Mouse (Mus musculus) G1E (cell line): ENCODE data around the gene Olfr867. TPM values are rescaled to one million over a fixed set of nuclear protein-coding genes. Genes with fewer than 3 reads are reported as not detected.

Experiments
- ATAC-seq: 2 replicates; pipeline ENCODE4 v1.8.0; 2016; ENCODE audit warnings: mild to moderate bottlenecking; ENCODE audit not compliant: insufficient number of reproducible peaks, poor library complexity, low FRiP score, severe bottlenecking; ENCODE audit errors: extremely low read depth
- DNase-seq: peaks from one replicate; pipeline ENCODE4 v3.0.0; 2012; ENCODE audit warnings: low spot score
- H3K27me3 ChIP-seq: 2 replicates; pipeline ENCODE4 v1.6.1; 2012; ENCODE audit warnings: mild to moderate bottlenecking, low read length, inconsistent platforms; ENCODE audit not compliant: insufficient read depth
- H3K36me3 ChIP-seq: replicated peaks from 2 replicates; pipeline ENCODE3; 2012; ENCODE audit warnings: mild to moderate bottlenecking, inconsistent platforms
- H3K4me1 ChIP-seq: 2 replicates; pipeline ENCODE4 v1.6.1; 2012; ENCODE audit warnings: low read depth, low read length, inconsistent platforms, mixed read lengths; ENCODE audit not compliant: insufficient read depth
- H3K4me3 ChIP-seq: 2 replicates; pipeline ENCODE4 v1.5.1; 2012; ENCODE audit warnings: low read depth, mild to moderate bottlenecking, inconsistent platforms, low read length, moderate library complexity, mixed read lengths
- H3K9me3 ChIP-seq: replicated peaks from 2 replicates; pipeline ENCODE4 v1.6.1; 2012; ENCODE audit warnings: inconsistent platforms
- CTCF ChIP-seq: IDR thresholded peaks from 2 replicates; pipeline ENCODE4 v1.5.1; 2012; ENCODE audit warnings: low read depth, low read length, inconsistent platforms, mixed read lengths
- GATA1 ChIP-seq: IDR thresholded peaks from 2 replicates; pipeline ENCODE4 v1.6.1; 2012; ENCODE audit warnings: borderline replicate concordance, low read length, inconsistent platforms, mixed read lengths
- GATA2 ChIP-seq: IDR thresholded peaks from 2 replicates; pipeline ENCODE4 v1.6.1; 2012; ENCODE audit warnings: low read depth, low read length, inconsistent platforms, borderline replicate concordance
- POLR2AphosphoS5 ChIP-seq: IDR thresholded peaks from 2 replicates; pipeline ENCODE4 v1.6.1; 2012; ENCODE audit warnings: low read depth, low read length, inconsistent platforms; ENCODE audit not compliant: insufficient replicate concordance
- TAL1 ChIP-seq: conservative IDR thresholded peaks from 2 replicates; pipeline ENCODE4 v1.6.1; 2012; ENCODE audit warnings: low read depth, low read length, inconsistent platforms, mixed read lengths
- polyA plus RNA-seq: library from polyadenylated mRNA; stranded (reverse); fragments of >175 nt; gene quantifications from 2 replicates; pipeline ENCODE4 v1.2.3, GENCODE M21; 2012
- total RNA-seq, 2 experiments: library from RNA; stranded (forward) in 1 of 2; stranded (reverse) in 1 of 2; fragments of 200-1000 nt in 1 of 2; fragments of >200 nt in 1 of 2; fragmentation: Nextera tagmentation in 1 of 2; gene quantifications; 2 replicates each; pipeline ENCODE4 v1.2.3; 2014 to 2017

Olfr867 gene
- total RNA-seq (2014; fragmentation: Nextera tagmentation) (not detected in 2 replicates), total RNA-seq (2017) (not detected in 2 replicates), polyA plus RNA-seq (not detected in 2 replicates)

GRCm38 (mm10) chr9:20057462-20057861 is at the start of gene Olfr867:
Olfr867 (minus strand) TSS chr9:20057562.
- no peaks in the 10 kb centered on the region for H3K9me3 ChIP-seq
- no peaks in the 10 kb centered on the region for H3K27me3 ChIP-seq
- H3K4me3 ChIP-seq: no peak within 1 kb of the TSS
- H3K4me1 ChIP-seq: no peaks in the 10 kb centered on the region
- DNase-seq: no peak
- ATAC-seq: no peak
- TF ChIP-seq GATA1: no peak
- TF ChIP-seq CTCF: no peak
- no peak for TF ChIP-seq TAL1
- TF ChIP-seq GATA2: no peak
- TF ChIP-seq POLR2AphosphoS5: no peak
- no peaks in the 10 kb centered on the region for H3K36me3 ChIP-seq

- Histone ChIP-seq H3K9me3 (no peaks in the 10 kb centered on the region), H3K4me3 (no peak within 1 kb of the TSS), H3K4me1 (no peaks in the 10 kb centered on the region), H3K27me3 (no peaks in the 10 kb centered on the region), H3K36me3 (no peaks in the 10 kb centered on the region)
- ATAC-seq (no peak), DNase-seq (no peak)
- TF ChIP-seq POLR2AphosphoS5: no peak
- TF ChIP-seq TAL1: no peak
- no peak for TF ChIP-seq GATA2
- no peak for TF ChIP-seq CTCF
- no peak for TF ChIP-seq GATA1
Measured at GRCm38 (mm10) chr9:20098326-20098725, 41.0 kb upstream of the Olfr867 start, which contains the start of gene Olfr868. Olfr868 (plus strand) TSS chr9:20098626.

DNA sequence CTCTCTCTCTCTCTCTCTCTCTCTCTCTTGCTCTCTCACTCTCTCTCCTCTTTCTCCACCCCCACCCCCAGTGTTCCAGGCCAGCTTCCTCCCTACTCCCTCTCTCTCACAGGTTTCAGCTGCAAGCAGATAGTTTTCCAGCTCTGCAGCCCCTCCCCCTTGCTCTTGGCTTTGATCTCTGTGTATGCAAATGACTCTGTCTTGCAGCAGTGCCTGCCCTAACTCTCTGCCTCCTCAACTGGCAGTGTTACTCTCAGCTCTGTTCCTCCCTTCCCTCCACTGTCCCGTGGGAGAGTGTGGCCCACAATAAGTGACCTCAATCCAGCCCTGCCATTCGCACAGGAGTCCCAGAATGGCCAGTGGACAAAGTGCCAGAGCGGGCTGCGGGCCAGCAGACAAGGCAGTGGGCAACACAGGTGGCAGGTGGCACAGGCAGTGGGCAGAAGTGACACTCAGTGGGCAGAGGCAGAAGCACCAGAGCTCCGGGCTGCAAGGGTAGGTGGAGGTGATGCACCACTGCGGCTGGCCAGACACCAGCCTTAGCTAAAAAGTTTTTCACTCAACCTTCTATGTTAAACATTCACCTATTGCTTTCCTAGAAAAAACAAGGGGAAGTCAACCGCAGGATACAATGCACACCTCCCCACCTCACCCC is 16.3 kb upstream of the Olfr867 start:
- DNase-seq (no peak), ATAC-seq (no peak)
- Histone ChIP-seq H3K4me1 (no peaks in the 10 kb centered on the region), H3K36me3 (no peaks in the 10 kb centered on the region), H3K27me3 (no peaks in the 10 kb centered on the region), H3K9me3 (peaks cover 7% of the 10 kb centered on the region), H3K4me3 (no peak overlapping the region)
- no peak for TF ChIP-seq GATA1
- no peak for TF ChIP-seq GATA2
- TF ChIP-seq TAL1: no peak

- Histone ChIP-seq H3K4me1 (no peaks in the 10 kb centered on the region), H3K27me3 (no peaks in the 10 kb centered on the region), H3K9me3 (peaks cover 7% of the 10 kb centered on the region), H3K36me3 (no peaks in the 10 kb centered on the region), H3K4me3 (no peak overlapping the region)
- DNase-seq (no peak), ATAC-seq (no peak)
- no peak for TF ChIP-seq CTCF
- no peak for TF ChIP-seq TAL1
- TF ChIP-seq GATA1: no peak
- no peak for TF ChIP-seq POLR2AphosphoS5
- TF ChIP-seq GATA2: no peak
Measured at GRCm38 (mm10) chr9:20071291-20071690, 13.9 kb upstream of the Olfr867 start.

GRCm38 (mm10) chr9:20070236-20070635 is 12.9 kb upstream of the Olfr867 start:
- ATAC-seq: no peak
- no peaks in the 10 kb centered on the region for H3K4me1 ChIP-seq
- H3K36me3 ChIP-seq: no peaks in the 10 kb centered on the region
- no peak overlapping the region for H3K4me3 ChIP-seq
- no peak for DNase-seq
- H3K27me3 ChIP-seq: no peaks in the 10 kb centered on the region
- H3K9me3 ChIP-seq: peaks cover 5% of the 10 kb centered on the region
- TF ChIP-seq GATA2 (no peak), POLR2AphosphoS5 (no peak)

GRCm38 (mm10) chr9:20047964-20048363 is 9.4 kb downstream of the Olfr867 start:
- TF ChIP-seq TAL1 (no peak), CTCF (no peak), POLR2AphosphoS5 (no peak), GATA2 (no peak), GATA1 (no peak)
- Histone ChIP-seq H3K4me1 (no peaks in the 10 kb centered on the region), H3K36me3 (no peaks in the 10 kb centered on the region), H3K4me3 (no peak overlapping the region), H3K9me3 (no peaks in the 10 kb centered on the region), H3K27me3 (no peaks in the 10 kb centered on the region; the same call in 1 of the 2 replicates)
- ATAC-seq: no peak
- DNase-seq: no peak

DNA sequence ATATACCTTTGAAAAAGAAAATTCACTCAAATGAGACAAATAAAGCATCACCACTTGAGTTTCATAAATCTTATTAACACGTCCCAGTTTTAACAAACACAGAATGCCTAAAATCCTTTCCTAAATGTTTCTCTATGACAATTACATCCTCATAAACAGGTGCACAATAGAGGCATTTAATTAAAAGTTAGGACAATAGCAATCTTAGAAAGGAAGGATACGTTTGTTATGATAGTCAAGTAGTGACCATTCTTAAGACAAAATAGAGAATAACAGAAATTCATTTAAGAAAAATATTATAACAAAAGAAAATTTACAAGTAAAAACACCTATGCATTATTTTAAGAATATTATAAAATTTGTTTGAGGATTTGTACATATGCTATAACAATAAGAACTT is 29.4 kb downstream of the Olfr867 start, which contains the start of gene Olfr866:
Olfr866 (minus strand) TSS at position 101 of the 400 bp plus-strand sequence.
- no peak for TF ChIP-seq TAL1
- no peaks in the 10 kb centered on the region for H3K36me3 ChIP-seq
- H3K4me1 ChIP-seq: no peaks in the 10 kb centered on the region
- no peak within 1 kb of the TSS for H3K4me3 ChIP-seq
- no peaks in the 10 kb centered on the region for H3K27me3 ChIP-seq
- H3K9me3 ChIP-seq: no peaks in the 10 kb centered on the region
- DNase-seq: no peak
- no peak for ATAC-seq

Other genes starting within 250 kb of the Olfr867 start
- not detected in 2 replicates for gene Olfr860, start 207.8 kb downstream of the Olfr867 start, total RNA-seq (2014; fragmentation: Nextera tagmentation)
- 0.22 TPM in 1 of 2 replicates, not detected in the other for gene Olfr860, start 207.8 kb downstream of the Olfr867 start, total RNA-seq (2017)
- not detected in 2 replicates for gene Olfr860, start 207.8 kb downstream of the Olfr867 start, polyA plus RNA-seq
- not detected in 2 replicates for gene Olfr862, start 169.6 kb downstream of the Olfr867 start, total RNA-seq (2014; fragmentation: Nextera tagmentation)
- 0.06 TPM in 1 of 2 replicates, not detected in the other for gene Olfr862, start 169.6 kb downstream of the Olfr867 start, total RNA-seq (2017)
- not detected in 2 replicates for gene Olfr862, start 169.6 kb downstream of the Olfr867 start, polyA plus RNA-seq
- gene Olfr77, start 140.7 kb downstream of the Olfr867 start, total RNA-seq (2014; fragmentation: Nextera tagmentation): not detected in 2 replicates
- gene Olfr77, start 140.7 kb downstream of the Olfr867 start, total RNA-seq (2017): 0.44 and 0.58 TPM in 2 replicates
- 0.01 TPM in 2 replicates for gene Olfr77, start 140.7 kb downstream of the Olfr867 start, polyA plus RNA-seq
- not detected in 2 replicates for gene Olfr866, start 29.5 kb downstream of the Olfr867 start, total RNA-seq (2014; fragmentation: Nextera tagmentation)
- gene Olfr866, start 29.5 kb downstream of the Olfr867 start, total RNA-seq (2017): not detected in 2 replicates
- not detected in 2 replicates for gene Olfr866, start 29.5 kb downstream of the Olfr867 start, polyA plus RNA-seq
- not detected in 2 replicates for gene Olfr868, start 41.1 kb upstream of the Olfr867 start, total RNA-seq (2014; fragmentation: Nextera tagmentation)
- 0.06 and 0.27 TPM in 2 replicates for gene Olfr868, start 41.1 kb upstream of the Olfr867 start, total RNA-seq (2017)
- not detected in 2 replicates for gene Olfr868, start 41.1 kb upstream of the Olfr867 start, polyA plus RNA-seq
- gene Olfr869, start 71.4 kb upstream of the Olfr867 start, total RNA-seq (2014; fragmentation: Nextera tagmentation): not detected in 2 replicates
- gene Olfr869, start 71.4 kb upstream of the Olfr867 start, total RNA-seq (2017): not detected in 2 replicates
- not detected in 2 replicates for gene Olfr869, start 71.4 kb upstream of the Olfr867 start, polyA plus RNA-seq
- not detected in 2 replicates for gene Olfr870, start 116.5 kb upstream of the Olfr867 start, total RNA-seq (2014; fragmentation: Nextera tagmentation)
- gene Olfr870, start 116.5 kb upstream of the Olfr867 start, total RNA-seq (2017): 0.06 and 0.11 TPM in 2 replicates
- not detected in 2 replicates for gene Olfr870, start 116.5 kb upstream of the Olfr867 start, polyA plus RNA-seq
- not detected in 2 replicates for gene Olfr871, start 154.6 kb upstream of the Olfr867 start, total RNA-seq (2014; fragmentation: Nextera tagmentation)
- gene Olfr871, start 154.6 kb upstream of the Olfr867 start, total RNA-seq (2017): not detected in 2 replicates
- gene Olfr871, start 154.6 kb upstream of the Olfr867 start, polyA plus RNA-seq: not detected in 2 replicates
- not detected in 2 replicates for gene Olfr872, start 179.6 kb upstream of the Olfr867 start, total RNA-seq (2014; fragmentation: Nextera tagmentation)
- not detected in 2 replicates for gene Olfr872, start 179.6 kb upstream of the Olfr867 start, total RNA-seq (2017)
- gene Olfr872, start 179.6 kb upstream of the Olfr867 start, polyA plus RNA-seq: not detected in 2 replicates
- not detected in 2 replicates for gene Olfr39, start 224.8 kb upstream of the Olfr867 start, total RNA-seq (2014; fragmentation: Nextera tagmentation)
- 0.27 TPM in 1 of 2 replicates, not detected in the other for gene Olfr39, start 224.8 kb upstream of the Olfr867 start, total RNA-seq (2017)
- not detected in 2 replicates for gene Olfr39, start 224.8 kb upstream of the Olfr867 start, polyA plus RNA-seq
- not detected in 2 replicates for gene Olfr873, start 241.0 kb upstream of the Olfr867 start, total RNA-seq (2014; fragmentation: Nextera tagmentation)
- gene Olfr873, start 241.0 kb upstream of the Olfr867 start, total RNA-seq (2017): 0.12 and 0.27 TPM in 2 replicates
- gene Olfr873, start 241.0 kb upstream of the Olfr867 start, polyA plus RNA-seq: not detected in 2 replicates